Mouse (Mus musculus) Patski (cell line): ENCODE measurements at regions not wholly inside any gene's neighbourhood (a gene's known extent, or its start where the extent isn't known, plus 50 kb on each side); places are given as distances from the start of the nearest gene placed in this dataset.
A peak's percentile ranks its signal among the peaks of the same experiment; 100 is the strongest.

Experiments used
- ATAC-seq: fragments of 100-300 bp; one replicate; pipeline ENCODE4 v1.8.0; 2021
- CTCF ChIA-PET: fragments of 350-600 bp; sonication (Branson Sonifier 250); formaldehyde crosslinking; loops from one replicate; lab custom pipeline; 2022; ENCODE audit warnings: inconsistent platforms; lab: Charles Lee
- POLR2A ChIA-PET: fragments of 350-600 bp; sonication (Branson Sonifier 250); formaldehyde crosslinking; loops from one replicate; lab custom pipeline; 2022; ENCODE audit warnings: antibody characterized with exemption, inconsistent platforms; lab: Charles Lee
- DNase-seq: peaks from one replicate; pipeline ENCODE4 v3.0.0-alpha.2; 2011; ENCODE audit warnings: low read depth, low spot score
- H3K27me3 ChIP-seq: fragments of 371-371 bp; one replicate; pipeline ENCODE4 v1.5.1; 2021
- CTCF ChIP-seq: fragments of 100-300 bp; IDR thresholded peaks from one replicate; pipeline ENCODE4 v1.5.1; 2021
- in situ Hi-C: fragments of 300-500 bp; cut with MboI; formaldehyde crosslinking; loops from 3 replicates; pipeline ENCODE4 v1.11.1; 2018; ENCODE audit warnings: low pct_unique_long_range_greater_than_20kb, mixed read lengths

DNA sequence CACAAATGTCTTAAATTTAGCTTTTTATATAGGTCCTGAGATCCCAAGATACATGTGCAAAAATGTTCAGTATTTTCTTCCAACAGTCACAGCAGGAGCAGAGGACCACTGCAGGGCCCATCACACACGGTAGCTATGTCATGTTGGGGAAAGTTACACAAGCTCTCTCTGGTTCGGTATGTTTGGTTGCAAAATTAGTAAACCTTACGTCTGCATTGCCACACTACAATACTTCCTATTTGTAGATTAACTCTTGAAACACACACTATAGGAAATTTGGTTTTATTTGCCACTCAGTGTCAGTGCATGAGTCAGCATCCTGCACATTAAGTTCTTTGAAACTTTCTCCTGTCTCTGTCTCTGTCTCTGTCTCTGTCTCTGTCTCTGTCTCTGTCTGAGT, 82.0 kb downstream of the Cth start:
- POLR2A ChIA-PET, result interaction anchor here (0.6 kb wide), 1 partner anchor 14 kb away, joined by 3 read pairs; no protein-coding TSS in a partner anchor
- in situ Hi-C loops, result no loop called here
- CTCF ChIA-PET, result interaction anchor here (1.1 to 1.2 kb wide), 2 partner anchors 10 to 13 kb away, joined by 3 to 4 read pairs; no protein-coding TSS in a partner anchor

DNA sequence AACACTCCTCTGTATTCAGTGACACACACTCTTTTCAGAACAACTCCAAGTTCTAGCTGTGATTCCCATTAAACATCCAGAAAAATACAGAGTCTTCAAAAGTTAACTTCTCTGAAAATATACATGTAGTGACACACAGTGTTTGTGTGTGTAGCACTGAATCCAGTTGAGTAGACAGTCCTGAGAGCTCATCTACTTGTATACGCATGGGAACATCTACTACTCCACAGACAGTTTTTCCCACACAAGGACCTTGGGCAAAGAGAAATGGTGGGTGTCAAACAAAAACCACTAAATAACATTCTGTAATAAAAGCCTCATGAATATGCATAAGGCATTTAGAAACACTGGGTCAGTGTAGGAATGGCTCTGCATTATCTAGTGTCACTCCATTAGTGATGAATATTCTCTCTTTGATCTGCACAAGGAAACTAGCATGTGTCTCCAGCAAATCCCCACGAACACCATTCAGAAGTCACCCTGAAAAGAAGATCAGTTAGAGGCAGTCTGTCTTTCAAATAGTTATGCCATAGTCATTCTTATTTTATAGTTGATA, 83.6 kb downstream of the Cth start:
- in situ Hi-C loops, result no loop called here
- CTCF ChIA-PET, result interaction anchor here (1.6 kb wide), 1 partner anchor 20 kb away, joined by 5 read pairs; no protein-coding TSS in a partner anchor
- TF ChIP-seq CTCF, result no peak
- no peaks in the 10 kb centered on the region for H3K27me3 ChIP-seq
- POLR2A ChIA-PET, result no interaction called here
- ATAC-seq (no peak), DNase-seq (no peak)

More for the DNA sequence above, 82.0 kb downstream of the Cth start:
- no peak for TF ChIP-seq CTCF
- no peak for DNase-seq
- no peaks in the 10 kb centered on the region for H3K27me3 ChIP-seq
- ATAC-seq, result no peak

DNA sequence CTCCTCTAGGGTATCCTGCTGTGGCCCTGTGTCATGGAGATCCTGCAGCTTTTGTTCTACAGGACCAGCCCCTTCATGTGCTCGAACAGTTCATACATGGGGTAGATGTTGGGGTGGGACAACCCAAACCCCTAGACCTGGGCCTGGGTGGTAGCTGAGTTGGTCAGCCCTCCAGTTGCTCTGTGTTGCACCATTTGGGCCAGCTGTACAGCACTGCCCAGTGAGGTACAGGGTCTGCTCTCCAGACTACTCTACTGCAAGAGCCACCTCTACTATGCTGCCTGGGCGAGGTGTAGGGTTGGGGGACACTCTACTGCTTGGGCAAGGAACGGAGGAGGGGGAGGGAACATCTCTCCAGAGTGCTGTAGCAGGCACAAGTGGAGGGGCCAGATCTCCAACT, 120.6 kb downstream of the Cth start:
- ChIA-PET POLR2A (interaction anchor here (0.5 kb wide), 1 partner anchor 217 kb away, joined by 4 read pairs; no protein-coding TSS in a partner anchor), CTCF (interaction anchor here (1.0 kb wide), 1 partner anchor 10 kb away, joined by 3 read pairs; no protein-coding TSS in a partner anchor)
- no peak for TF ChIP-seq CTCF
- DNase-seq (no peak), ATAC-seq (no peak)
- H3K27me3 ChIP-seq, result no peaks in the 10 kb centered on the region
- in situ Hi-C loops, result no loop called here

DNA sequence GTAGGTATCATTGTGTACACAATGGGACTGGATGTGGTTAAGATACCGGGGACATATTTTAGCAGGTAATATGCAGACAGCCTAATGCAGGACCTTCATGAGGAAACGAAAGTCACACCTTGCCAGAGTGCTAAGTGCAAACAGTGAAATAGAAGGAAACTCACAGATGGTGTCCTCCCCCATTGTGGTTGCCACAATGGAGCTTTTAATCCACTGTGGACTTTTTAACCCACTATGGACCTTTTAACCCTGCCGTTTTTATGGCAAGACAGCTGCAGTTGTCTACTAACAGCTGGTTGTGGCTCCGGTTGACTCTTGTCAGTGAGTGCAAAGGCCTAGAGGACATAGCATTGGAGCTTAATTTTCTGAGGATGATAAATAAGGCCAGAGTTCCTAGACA, 121.5 kb downstream of the Cth start:
- no peak for TF ChIP-seq CTCF
- in situ Hi-C loops, result no loop called here
- CTCF ChIA-PET, result interaction anchor here (1.0 kb wide), 1 partner anchor 11 kb away, joined by 3 read pairs; no protein-coding TSS in a partner anchor
- no peak for ATAC-seq
- POLR2A ChIA-PET, result no interaction called here
- H3K27me3 ChIP-seq, result no peaks in the 10 kb centered on the region
- DNase-seq, result no peak

DNA sequence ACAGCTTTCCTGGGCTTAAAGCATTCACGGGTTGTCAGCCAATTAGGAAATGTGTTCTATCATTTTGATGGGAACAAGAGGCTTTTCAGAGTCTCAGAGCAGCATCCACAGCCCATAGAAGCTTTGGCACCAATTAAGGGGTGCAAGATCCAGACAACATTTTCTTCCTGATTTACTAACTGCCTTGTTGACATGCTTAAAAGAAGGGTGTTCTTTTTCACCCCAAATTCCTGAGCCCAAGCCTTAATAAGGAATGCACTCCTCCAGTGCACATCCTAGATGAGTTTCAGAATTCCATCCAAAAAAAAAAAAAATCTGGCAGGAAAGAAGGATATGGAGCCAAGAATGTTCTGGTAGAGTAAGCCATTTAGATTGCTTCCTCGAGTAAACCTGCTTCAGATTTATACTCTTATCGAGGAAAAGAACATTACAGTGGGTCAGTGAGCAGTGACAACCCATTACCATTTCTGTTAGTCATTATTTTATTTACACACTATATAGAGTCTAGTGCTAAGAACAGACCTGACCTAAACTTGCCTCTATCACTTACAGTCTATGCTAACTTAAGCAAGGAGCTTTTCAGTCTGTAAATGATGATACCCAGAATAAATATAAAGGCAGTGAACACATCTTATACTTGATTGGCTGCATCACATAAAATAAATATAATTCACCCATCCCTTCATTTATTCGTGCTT, 137.2 kb downstream of the Cth start:
- in situ Hi-C loops, result no loop called here
- POLR2A ChIA-PET, result no interaction called here
- peak; percentile 40 for ATAC-seq
- CTCF ChIA-PET, result interaction anchor here (1.5 kb wide), 1 partner anchor 11 kb away, joined by 5 read pairs; no protein-coding TSS in a partner anchor
- no peak for TF ChIP-seq CTCF
- no peak for DNase-seq
- H3K27me3 ChIP-seq, result no peaks in the 10 kb centered on the region

DNA sequence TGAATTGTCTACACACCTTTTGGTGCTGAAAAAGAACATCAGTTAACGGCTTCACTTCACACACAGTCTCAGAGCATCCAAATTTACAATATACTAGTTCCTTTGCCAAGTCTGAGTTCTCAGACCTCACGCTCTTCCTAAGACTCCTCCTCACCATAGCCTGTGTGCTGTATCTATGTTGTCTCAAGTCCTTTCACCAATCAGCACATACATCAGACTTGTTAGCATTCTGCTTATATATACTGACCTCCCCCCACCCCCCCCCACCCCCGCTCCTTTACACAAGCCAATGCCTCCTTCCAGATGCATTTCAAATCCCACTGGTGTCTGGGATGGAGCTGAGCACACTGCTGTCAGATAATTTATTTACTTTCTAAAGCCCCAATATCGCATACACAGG, 143.8 kb downstream of the Cth start:
- ChIA-PET CTCF (no interaction called here), POLR2A (no interaction called here)
- no peak for TF ChIP-seq CTCF
- no peak for ATAC-seq
- in situ Hi-C loops, result no loop called here
- no peaks in the 10 kb centered on the region for H3K27me3 ChIP-seq
- DNase-seq, result no peak

DNA sequence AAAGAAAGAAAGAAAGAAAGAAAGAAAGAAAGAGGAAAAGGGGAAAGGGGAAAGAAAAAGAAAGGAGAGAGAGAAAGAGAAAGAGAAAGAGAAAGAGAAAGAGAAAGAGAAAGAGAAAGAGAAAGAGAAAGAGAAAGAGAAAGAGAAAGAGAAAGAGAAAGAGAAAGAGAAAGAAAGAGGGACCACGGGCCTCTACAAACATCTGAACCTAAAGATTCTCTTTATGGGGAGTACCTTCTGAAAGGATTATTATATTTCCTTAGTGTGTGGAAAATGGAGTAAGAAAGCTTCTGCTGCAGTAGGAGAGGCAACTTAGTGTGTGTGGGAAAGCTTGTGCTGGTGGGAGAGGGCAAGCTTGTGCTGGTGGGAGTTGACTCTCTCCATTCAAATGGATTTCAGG, 147.1 kb downstream of the Cth start:
- in situ Hi-C loops, result no loop called here
- POLR2A ChIA-PET, result no interaction called here
- no peaks in the 10 kb centered on the region for H3K27me3 ChIP-seq
- TF ChIP-seq CTCF, result no peak
- CTCF ChIA-PET, result interaction anchor here (1.7 kb wide), 1 partner anchor 8 kb away, joined by 4 read pairs; no protein-coding TSS in a partner anchor
- DNase-seq (no peak), ATAC-seq (no peak)

DNA sequence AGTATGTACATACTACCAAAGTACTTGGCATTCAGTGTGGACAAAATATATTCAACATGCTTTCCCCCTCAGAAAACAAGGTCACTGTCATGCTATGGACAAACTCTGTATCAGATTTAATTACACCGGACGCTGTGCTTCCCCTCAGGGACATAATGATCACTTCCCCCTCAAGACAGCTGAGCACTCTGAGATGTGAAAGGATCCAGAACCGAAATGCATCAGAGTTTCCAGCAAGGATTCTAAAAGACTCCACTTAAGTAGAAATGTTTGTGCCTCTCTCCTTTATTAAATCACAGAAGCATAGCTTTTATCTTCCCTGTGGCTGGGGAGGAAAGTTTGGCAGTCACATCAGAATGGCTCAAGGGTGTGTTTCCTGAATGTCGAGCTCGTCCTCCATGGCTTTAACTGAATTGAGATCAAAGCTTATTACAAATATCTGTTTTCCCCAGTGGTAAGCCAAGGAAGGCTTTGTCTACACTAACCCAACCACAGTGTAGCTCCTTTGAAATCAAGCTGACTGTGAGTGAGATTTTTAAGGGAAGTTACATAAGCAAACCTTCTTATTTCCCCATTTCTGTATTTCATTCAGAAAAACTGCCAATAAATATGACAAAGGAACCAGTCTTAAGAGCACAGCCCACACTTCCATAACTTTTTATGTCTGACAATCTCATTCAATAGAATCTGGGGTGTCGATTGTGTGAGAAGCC, 161.2 kb downstream of the Cth start:
- no peaks in the 10 kb centered on the region for H3K27me3 ChIP-seq
- in situ Hi-C loops, result no loop called here
- ChIA-PET CTCF (interaction anchor here (1.2 to 2.0 kb wide), 2 partner anchors 12 to 18 kb away, joined by 3 to 8 read pairs; no protein-coding TSS in a partner anchor), POLR2A (no interaction called here)
- no peak for TF ChIP-seq CTCF
- DNase-seq (no peak), ATAC-seq (no peak)

DNA sequence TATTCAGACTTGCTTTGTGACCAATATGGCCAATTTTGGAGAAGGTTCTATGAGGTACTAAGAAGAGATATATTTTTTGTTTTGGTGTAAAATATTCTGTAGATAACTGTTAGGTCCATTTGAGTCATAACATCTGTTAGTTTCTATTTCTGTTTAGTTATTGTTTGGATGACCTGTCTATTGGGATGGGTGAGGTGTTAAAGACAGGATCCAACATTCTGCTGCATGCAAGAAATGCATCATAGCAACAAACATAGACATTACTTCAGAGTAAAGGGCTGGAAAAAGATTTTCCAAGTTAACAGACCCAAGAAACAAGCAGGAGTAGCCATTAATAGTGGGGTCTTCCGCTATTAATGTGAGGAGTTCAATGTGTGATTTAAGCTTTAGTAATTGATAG, 165.0 kb downstream of the Cth start:
- CTCF ChIA-PET, result no interaction called here
- POLR2A ChIA-PET, result no interaction called here
- in situ Hi-C loops, result no loop called here
- ATAC-seq (no peak), DNase-seq (no peak)
- no peak for TF ChIP-seq CTCF
- no peaks in the 10 kb centered on the region for H3K27me3 ChIP-seq

DNA sequence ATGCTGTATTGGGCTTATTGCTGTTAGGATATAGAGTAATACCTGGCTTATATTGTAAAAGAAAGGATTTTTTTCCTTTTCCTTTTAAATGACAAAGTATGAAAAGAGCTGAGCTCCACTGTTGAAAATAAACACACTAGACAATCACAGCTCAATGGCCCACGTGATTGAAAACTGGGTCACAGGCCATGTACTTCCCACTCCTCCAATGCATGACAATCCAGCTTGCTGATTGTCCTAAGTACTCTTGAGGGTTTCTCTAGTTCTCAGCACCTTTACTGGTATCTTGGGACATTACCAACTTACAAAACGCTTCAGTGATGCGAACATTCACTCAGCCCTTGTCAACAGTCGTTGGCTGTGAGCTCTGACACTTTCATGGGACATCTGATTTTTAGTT, 170.1 kb downstream of the Cth start:
- CTCF ChIA-PET, result no interaction called here
- DNase-seq (no peak), ATAC-seq (no peak)
- no peaks in the 10 kb centered on the region for H3K27me3 ChIP-seq
- no peak for TF ChIP-seq CTCF
- POLR2A ChIA-PET, result no interaction called here
- in situ Hi-C loops, result no loop called here
